16 mouse cellular contexts compared by ENCODE assay signal in the genomic region with DNA sequence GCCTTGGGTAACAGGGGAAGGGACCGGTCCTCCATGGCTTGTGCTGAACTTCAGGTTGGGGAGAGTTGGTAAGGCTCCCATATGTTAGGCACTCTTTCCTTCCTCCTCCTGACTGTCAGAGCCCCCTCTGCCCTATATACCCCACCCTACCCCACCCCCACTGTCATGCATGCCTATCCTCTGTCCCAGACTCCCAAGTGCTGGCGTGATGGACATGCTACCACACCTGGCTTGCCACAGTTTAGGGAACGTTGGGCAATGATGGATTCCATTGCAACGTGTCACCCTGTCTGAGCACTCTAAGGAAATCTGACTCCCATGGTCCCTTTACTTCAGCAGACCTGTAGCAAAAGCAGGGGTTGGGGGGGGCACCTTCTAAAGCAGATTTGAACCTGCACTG.
"Had no signal": no experiment of that assay in that cellular context is flagged by ENCODE, and none has a peak within 500 bp of the region (broad histone marks: within the 10 kb centered on the region; RNA-seq: fewer than 3 reads in every experiment).

No protein-coding gene starts in this region.

- H3K9ac ChIP-seq: liver, embryonic 13.5 days; liver, postnatal 0 days; lung, embryonic 15.5 days; midbrain, embryonic 12.5 days; neural tube, embryonic 13.5 days had no signal

- ATAC-seq: midbrain, embryonic 16.5 days had no signal

- H3K9me3 ChIP-seq: limb, embryonic 10.5 days; liver, embryonic 13.5 days; lung, embryonic 15.5 days; midbrain, embryonic 12.5 days; neural tube, embryonic 13.5 days had no signal

- H3K27me3 ChIP-seq: liver, embryonic 13.5 days; lung, embryonic 15.5 days; midbrain, embryonic 12.5 days; neural tube, embryonic 13.5 days had no signal

- DNase-seq: kidney, postnatal 10 days; kidney, postnatal 4 days; liver, embryonic 13.5 days; liver, postnatal 0 days; lung, postnatal 14 days; retina, postnatal 1 day; right cerebral cortex, postnatal 4 days; spleen, adult 18-20 months; thymus, adult 2 months; thymus, postnatal 4 days had no signal

- H3K4me2 ChIP-seq: liver, embryonic 13.5 days; lung, embryonic 15.5 days; midbrain, embryonic 12.5 days; neural tube, embryonic 13.5 days had no signal

- H3K4me1 ChIP-seq: lung, embryonic 15.5 days had no signal

- H3K36me3 ChIP-seq: limb, embryonic 10.5 days; liver, embryonic 13.5 days; lung, embryonic 15.5 days; midbrain, embryonic 12.5 days; neural tube, embryonic 13.5 days had no signal

- H3K4me3 ChIP-seq: left cerebral cortex, adult 2 months; limb, embryonic 10.5 days; liver, embryonic 13.5 days; lung, embryonic 15.5 days; midbrain, embryonic 12.5 days; neural tube, embryonic 13.5 days had no signal

- H3K27ac ChIP-seq: left cerebral cortex, adult 2 months; limb, embryonic 10.5 days; liver, embryonic 13.5 days; lung, embryonic 15.5 days; midbrain, embryonic 12.5 days; neural tube, embryonic 13.5 days had no signal
